Mouse (Mus musculus): ENCODE data around the gene Synj1. TPM values are rescaled to one million over a fixed set of nuclear protein-coding genes. Genes with fewer than 3 reads are reported as not detected.

Synj1 gene
- total RNA-seq (2021): 100 to 1,000 TPM; 330 to 343 TPM
- long read RNA-seq, experiment 1, full-length matches to known transcripts: 33 of 112 reads
- long read RNA-seq, experiment 1, partial matches to known transcripts: 30 of 112 reads
- long read RNA-seq, experiment 1, other reads (novel, unspliced or antisense): 49 of 112 reads
- long read RNA-seq, experiment 2, full-length matches to known transcripts: 20 of 61 reads
- long read RNA-seq, experiment 2, partial matches to known transcripts: 18 of 61 reads
- long read RNA-seq, experiment 2, other reads (novel, unspliced or antisense): 23 of 61 reads

DNA sequence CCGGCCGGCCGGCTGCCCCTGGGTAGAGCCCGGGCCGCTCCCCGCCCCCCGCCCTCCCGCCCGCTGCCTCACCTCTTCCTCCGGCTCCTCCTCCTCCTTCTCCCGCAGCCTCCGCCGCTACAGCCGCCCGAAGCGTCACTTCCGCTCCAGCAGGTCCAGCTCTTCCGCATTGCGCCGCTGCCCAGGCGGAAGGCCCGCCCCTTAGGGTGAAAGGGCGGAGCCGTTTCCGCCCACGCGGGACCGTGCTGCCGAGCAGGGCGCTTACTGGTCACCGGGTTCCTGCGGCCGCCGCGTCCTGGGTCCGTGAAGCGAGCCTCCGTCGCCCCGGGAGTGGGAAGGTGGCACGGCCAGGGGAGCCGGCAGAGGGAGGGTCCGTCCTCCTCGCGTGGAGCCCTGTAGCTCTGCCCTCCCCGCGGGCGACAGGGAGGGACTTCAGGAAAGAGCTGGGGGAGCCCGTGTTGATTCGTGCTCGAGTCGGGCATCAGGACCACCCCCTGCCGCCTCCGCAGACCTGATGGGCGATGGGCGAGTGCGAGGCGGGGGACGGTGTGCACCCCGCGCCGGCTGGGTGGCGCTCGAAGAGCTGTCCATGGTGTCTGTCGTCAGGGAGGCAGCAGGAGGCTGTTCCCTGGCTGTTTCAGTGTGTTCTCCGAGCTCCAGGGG, at the start of gene Synj1:
TSS of gene Synj1 (minus strand) at position 288 of the 663 bp plus-strand sequence.
- peak; percentile 90 to 95 for DNase-seq (ENCODE audit: low spot score in 2 of 2)

DNA sequence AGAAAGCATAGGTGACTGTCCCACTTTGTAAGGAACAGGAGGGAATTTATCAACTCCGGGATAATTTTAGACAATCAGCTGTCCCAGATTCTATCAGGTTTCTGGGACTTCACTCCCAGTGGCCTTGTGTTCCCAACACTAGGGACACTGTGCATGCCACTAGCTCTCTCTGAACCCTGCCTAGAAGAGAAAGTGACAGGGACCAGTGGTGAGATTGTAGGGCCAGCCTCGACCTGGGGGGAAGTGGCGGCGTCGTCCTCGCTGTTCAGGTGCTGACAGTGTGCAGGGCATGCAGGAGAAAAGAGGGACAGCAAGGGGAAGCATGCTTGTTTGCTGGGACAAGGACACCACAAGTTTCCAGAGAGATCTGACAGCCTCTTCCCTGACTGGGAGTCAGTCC, 46.6 kb upstream of the Synj1 start:
- no peak for DNase-seq (ENCODE audit: low spot score in 2 of 2)

DNA sequence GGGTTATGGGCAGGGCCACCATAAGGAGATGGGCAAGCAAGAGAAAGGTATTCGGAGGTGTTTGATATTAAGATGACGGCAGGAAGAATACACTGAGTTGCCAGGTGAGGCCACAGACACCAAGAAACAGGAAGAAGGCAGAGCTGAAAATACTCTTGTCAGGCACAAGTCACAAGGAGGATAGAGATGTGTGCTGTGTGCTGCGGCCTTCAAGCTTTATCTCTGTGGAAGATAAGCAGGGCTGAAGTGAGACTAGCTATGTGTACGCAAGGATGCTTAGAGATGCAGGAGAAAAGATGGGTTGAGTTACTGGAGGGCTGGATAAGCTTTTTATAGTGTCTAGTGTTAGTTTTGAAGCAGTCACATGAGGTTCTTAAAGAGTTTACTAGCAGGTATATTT, 46.2 kb upstream of the Synj1 start:
- DNase-seq (ENCODE audit: low spot score in 2 of 2): no peak

DNA sequence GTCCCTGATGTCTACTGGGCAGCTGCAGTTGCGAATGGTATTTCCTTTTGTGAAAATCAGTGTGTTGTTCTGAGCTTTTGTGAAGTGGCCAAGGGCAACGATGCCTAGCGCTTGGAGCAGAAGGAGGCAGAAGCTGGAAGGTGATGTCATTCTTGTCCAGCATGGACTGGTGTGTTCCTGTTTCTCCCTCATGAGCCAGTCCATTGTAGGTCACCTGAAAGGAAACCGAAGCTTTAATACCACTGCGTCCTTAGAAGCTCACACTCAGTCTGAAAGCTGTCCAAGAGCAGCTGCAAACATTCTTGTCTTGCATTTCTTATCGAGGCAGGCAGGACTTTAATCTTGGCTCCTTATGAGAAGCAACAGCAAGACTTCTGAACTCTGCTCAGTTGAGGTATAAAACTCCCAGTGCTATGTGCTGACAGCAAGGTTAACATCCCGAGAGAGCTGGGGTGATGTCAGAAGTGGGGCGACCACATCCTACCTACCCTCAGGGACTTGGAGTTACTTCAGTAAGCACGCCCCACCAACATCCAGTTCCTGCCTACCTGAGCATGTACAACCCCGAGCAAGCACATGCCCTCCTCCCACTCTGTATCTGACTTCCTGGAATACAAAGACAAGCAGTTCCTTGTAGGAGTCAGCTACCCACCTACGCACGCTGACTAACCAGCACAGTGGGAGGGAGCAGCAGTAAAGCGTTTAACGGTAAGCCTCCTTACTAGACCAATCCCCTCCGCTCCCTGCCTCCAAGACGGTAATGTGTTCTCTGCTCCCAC, 45.1 kb upstream of the Synj1 start:
- peak; percentile 63 to 70 for DNase-seq (ENCODE audit: low spot score in 2 of 2)

DNA sequence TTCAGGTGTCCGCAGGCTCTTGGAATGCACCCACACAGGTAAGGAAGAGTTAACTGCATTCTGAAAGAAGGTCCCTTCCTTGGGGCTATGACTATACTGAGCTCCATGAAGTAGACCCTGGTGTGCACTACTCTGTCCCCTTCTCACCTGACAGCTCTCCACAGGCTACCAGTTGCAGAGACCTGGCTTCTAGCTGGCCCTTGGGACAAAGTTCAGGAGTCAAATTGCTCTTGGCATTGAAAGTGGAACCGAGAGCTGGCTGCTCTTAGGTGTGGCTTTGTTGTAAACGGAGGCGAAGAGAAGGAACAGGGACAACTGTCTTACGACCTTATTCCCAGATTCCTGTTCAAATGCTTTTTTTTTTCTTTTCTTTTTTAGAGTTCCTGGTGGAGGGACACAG, 44.0 kb upstream of the Synj1 start:
- no peak for DNase-seq (ENCODE audit: low spot score in 2 of 2)

DNA sequence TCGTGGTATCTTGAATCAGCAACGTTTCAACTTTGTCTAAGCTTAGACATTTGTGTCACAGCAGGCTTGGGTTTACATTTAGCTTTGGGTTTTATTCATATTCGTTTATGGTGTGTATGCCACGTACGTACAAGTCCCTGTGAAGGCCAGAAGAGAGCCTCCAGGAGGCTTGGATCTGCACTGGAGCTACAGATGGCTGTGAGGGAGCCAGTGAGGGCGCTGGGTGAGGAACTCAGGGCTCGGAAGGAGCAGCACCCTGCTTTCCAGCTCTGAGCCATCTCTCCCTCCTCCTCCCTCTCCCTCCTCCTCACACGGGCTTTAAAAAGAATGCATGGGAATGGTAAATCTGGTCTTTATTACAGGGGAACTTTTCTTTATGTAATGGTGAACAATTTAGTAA, 42.5 kb upstream of the Synj1 start:
- no peak for DNase-seq (ENCODE audit: low spot score in 2 of 2)

DNA sequence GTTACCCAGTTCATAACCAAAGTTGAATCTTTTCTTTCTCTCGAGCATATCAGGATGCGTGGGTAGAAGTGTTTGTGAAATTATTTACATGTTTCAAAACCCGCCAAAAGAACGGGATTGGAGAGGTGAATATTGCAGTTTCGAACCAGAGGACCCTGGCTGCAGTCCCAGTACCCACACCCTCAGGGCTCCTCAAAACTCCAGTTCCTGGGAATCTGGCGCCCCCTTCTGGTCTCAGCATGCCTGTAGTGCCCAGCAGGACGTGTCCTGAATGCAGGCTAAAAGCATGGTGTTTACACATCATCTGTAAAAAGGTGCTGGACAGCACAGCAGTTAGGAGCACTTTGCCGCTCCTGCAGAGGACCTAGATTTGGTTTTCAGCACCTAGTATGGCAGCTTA, 34.4 kb upstream of the Synj1 start:
- DNase-seq (ENCODE audit: low spot score in 2 of 2): peak in 1 of 2 experiments; percentile 44

DNA sequence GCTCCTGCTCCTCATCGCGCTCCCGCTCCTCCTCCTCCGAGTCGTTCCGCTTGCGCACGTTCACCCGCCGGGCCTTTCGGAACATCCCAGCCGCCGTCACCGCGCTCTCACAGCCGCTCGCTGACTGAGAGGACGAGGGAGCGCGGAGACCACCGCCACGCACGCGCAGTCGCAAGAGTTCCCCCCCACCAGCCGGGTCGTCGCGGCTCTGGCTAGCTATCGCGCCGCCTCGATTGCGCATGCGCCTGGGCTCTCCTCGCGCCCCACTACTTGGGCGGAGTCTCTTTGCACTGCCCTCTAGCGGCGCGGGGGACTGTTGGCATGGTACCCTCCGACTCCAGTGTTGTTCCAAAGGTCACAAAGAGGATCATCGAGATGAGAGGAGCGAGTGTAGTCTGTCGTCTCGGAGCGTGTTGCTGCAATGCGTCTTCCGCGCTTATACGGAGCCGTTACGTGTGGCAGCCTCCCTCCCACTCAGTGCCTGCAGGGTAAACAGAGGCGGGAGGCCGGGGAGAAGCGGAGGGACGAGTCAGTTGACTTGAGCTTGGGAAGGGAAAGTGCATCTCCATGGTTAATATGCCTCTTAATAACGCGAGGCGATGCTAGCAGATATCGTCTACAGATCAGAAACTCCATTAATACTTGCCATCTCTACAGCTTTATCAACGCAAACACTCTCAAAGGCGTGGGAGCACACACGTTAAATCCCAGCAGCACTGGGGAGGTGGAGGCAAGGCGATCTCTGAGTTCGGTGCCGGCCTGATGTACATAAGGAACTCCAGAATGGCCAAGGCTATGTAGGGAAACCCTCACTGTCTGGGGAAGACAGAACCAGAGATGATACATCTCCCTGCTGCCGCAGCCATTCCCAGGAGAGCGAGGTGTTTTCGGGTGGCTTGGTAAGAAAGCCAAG, 33.4 kb upstream of the Synj1 start, which contains the start of gene Paxbp1:
TSS of gene Paxbp1 (minus strand) at position 274 of the 913 bp plus-strand sequence.
- peak; percentile 99 for DNase-seq (ENCODE audit: low spot score in 2 of 2)

DNA sequence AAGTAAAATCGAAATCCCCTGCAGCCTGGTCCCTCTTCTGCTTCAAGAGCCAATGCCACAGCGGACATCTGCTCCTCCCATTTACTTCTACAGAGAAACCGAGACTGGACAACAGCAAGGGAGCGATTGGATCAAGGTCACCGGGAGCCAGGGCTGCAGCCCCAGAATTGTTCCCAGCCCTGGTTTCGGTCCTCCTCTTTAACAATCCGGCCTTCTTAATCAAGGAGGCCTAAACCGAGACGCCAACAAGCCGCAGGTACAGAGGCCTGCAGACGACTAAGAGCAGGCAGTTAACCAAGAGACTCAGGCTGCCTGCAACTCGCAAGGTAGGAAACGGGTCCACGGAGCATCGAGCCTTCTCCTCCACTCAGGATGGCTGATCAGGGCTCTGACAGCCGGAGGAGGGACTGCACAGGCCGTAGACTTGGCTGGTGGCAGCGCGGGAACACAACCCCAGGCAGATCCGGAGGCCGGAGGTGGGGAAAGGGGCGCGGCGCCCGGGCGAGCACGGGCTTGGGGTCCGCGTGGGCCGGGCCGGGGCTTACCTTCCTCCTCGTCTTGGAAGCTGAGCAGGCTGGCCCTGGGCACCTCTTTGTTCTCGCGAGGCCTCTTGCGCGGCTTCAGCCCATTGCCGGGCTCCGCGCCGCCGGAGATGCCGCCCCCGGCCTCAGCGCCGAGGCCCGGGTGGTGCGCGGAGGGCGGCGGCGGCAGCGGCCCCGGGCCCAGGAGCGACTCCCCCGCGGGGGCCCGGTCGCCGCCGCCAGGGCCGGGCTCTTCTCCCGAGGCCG, 32.5 kb upstream of the Synj1 start:
- DNase-seq (ENCODE audit: low spot score in 2 of 2): peak; percentile 34 to 36

DNA sequence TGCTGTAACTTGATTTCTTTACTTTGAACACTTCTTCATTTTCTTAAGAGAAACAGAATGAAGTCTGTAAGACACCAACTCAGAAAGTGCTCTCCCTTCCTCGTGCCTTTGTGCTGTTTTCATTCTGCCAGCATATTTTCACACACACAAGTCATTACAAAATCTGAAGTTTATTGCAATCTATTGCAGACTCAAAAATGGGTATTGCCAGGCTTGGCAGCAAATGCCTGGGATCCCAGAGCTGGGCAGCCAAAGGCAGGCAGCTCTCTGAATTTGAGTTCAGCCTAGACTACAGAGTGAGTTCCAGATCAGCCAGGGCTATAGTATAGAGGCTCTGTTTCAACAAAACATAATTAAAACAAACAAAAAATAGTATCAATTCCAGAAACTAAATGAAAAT, 31.5 kb upstream of the Synj1 start:
- DNase-seq (ENCODE audit: low spot score in 2 of 2): no peak

DNA sequence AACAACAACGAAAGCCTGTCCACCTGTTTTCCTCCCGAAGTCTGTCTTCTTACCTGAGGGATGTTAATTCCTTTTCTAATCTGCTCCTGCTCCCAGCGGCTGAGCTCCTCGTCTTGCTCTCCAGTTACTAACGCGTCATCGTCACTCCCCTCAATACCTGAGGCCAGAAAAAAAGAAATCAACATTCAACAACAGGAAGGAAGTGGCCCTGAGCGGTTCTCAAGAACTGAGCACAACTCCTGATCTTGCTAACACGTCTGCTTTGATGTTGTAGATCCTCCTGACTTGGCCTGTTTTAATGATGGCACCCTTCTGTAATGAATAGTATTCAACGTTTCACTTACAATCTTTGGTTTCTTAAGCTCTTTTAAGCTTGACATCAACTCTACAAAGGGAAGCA, 24.8 kb upstream of the Synj1 start:
- DNase-seq (ENCODE audit: low spot score in 2 of 2): no peak

DNA sequence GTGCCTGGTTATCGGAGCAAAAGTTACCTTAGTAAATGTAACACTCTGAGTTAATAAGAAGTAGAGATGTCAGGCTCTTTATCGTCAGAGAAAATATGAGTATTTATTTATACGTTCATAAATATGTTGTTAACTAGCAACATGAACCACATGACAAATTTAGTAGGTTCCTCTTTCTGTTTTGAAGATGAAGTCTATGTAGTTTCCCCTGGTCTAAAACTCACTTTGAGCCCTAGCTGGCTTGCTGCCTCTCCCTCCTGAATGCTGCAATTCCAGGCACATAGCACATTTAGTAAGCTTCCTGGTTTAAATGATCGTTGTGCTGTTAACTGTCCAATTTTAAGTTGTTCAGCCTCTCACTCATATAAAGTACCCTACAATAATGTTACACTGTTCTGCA, 19.6 kb upstream of the Synj1 start:
- no peak for DNase-seq (ENCODE audit: low spot score in 2 of 2)

DNA sequence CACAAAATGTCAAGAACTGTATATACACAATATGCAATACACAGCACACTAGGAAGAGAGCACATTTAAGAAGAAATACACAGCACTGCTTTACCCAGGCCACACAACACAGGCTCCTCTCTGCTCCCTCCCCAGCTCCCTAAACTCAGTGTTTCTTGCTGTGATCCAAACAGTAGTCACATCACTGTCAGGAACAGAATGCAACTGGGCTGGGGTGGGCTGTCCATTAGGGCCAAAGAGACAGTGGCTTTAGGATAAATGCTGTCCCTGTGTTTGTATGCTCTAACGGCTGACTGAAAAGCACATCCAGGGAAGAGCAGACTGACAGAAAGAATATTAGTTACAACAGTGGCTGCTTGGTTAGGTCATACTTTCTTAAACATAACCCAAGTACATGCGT, 18.8 kb upstream of the Synj1 start:
- no peak for DNase-seq (ENCODE audit: low spot score in 2 of 2)

DNA sequence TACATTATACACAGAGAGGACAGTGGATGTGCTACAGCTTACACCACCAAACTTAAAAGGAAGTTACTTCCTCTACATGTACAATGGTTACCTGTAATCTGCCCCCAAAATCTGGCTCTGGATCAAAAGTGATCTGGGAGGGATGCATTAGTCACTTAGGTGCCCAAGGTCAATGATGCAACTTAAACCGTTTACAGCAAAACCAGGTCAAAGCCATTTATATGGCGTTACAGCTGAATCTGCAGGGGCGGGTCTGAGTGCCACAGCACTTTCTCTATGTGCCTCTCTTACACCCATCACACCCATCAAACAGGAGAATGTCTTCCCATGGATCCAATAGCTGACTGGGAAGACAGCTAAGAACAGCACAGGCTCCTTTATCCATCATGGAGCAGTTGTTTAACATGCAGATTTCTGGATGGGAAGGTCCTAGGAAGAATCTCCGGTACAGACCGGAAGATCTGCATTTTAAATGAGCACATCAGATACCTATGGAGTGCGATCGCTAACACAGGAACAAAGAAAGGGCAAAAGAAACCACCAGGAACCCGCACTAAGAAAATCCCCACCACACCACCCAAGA, 18.1 kb upstream of the Synj1 start:
- no peak for DNase-seq (ENCODE audit: low spot score in 2 of 2)

DNA sequence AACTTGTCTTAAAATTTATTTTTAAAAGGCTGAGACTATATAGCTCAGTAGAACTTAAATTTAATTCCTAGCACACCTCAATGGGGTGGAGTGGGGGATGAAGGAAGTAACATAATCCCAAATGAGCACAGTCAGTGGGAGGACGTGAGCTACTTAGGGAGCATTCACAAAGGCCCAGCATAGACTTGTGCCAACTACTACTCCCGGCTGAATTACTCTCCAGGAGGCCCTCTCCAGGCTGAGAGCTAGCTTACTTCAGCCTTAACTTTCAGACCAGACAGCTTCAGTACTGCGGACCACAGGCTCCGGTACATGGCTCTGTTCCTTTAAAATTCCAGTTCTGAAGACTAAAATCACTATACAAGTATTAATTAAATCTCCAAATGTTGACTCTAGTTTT, 15.2 kb upstream of the Synj1 start:
- DNase-seq (ENCODE audit: low spot score in 2 of 2): no peak

DNA sequence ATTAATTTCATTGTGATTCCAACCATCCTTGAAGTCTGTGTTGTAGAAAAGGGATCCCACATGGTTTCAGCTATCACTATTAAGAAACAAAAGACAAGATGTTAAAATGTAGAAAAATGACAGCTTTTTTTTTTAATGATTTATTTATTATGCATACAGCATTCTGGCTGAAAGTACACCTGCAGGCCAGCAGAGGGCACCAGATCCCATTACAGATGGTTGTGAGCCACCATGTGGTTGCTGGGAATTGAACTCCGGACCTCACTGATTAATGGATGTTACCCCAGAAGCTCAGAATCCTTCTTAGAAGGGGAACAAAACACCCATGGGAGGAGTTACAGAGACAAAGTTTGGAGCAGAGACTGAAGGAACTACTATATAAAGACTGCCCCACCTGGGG, 12.3 kb upstream of the Synj1 start:
- no peak for DNase-seq (ENCODE audit: low spot score in 2 of 2)

DNA sequence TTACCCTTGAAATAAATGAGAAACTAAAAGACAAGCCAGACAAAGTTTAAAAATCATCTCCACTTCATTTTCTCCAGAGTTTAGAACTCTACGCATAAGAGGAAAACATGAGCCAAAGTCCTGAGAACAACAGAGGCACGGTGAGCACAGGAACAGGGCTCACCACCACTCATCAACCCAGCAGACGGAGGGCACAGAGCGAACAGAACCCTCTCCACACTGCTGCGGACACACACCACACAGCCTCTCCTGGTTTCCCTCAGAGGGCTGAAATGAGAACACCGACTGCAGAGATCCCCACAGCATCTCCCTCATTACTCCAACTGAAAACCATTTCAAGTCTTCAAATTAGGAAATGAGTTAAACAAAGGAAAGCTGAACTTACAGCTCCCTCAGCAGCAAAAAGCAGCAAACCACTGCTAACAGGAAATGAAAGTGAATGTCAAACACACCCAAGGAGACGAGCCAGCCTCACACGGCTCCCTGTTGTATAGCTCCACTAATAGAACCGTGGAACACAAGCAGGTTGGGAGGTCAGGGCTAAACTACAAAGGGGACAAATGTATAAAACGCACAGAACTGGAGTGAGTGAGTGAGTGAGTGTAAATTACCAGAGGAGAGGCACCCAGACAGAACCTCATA, 9.9 kb upstream of the Synj1 start:
- no peak for DNase-seq (ENCODE audit: low spot score in 2 of 2)

DNA sequence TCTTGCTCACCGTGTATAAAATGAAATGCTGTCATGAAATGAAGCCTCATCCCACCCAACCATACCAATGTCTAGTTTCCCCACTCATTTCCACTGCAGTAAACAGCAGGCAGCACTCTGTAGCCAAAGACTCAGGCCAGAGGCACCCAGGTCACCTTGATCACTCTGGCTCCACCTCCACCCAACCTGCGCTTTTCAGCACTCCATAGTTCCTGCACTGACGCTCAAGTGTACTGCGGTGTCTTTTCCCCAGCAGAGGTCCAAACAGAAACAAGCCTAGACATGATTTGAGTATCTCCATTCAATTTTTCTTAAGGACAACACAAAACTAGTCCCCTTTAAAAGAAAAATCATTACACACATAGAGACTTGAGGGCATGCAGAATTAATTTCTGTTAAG, 8.4 kb upstream of the Synj1 start:
- no peak for DNase-seq (ENCODE audit: low spot score in 2 of 2)

DNA sequence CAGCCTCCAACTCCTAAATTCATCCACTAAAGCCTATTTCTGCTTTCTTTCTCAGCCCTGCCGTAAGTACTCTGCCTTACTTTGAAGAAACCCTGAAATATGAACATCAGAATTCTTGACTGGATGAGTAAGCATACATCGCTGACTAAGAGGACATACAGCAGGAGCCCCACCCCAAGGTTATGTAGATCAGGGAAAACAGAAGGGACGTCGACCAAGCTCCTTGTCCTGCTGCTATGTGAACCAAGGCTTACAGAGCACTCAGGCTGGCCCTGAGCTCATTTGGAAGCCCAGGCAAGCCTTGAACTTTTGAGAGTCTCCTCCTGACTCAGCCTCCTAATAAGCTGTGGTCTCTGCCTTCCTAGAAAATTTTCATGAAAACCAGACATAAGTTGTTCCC, 4.7 kb upstream of the Synj1 start:
- no peak for DNase-seq (ENCODE audit: low spot score in 2 of 2)

Data from left cerebral cortex, adult 18-20 months (tissue).